Mouse (Mus musculus) gastrocnemius, postnatal 36 days (tissue): ENCODE data around the gene Cracr2b. TPM values are rescaled to one million over a fixed set of nuclear protein-coding genes. Genes with fewer than 3 reads are reported as not detected.

ENCODE experiments used
- DNase-seq, 2 experiments: peaks; one replicate each; pipeline ENCODE4 v3.0.0; 2022
- intact Hi-C: fragments of 180-260 bp; cut with DNase I; formaldehyde crosslinking; loops from one replicate; pipeline ENCODE4 v1.15.1; 2025
- long read RNA-seq, 2 experiments: library from polyadenylated mRNA; stranded (forward); transcript quantifications; one replicate each; pipeline ENCODE4 v2.0.0; 2021
- total RNA-seq, 2 experiments: library from RNA; stranded (reverse); gene quantifications; 2 replicates each; pipeline ENCODE4 v1.2.3; 2021

Gene Cracr2b
- 1 to 10 TPM; 6.3 to 7.4 TPM for total RNA-seq
- long read RNA-seq, experiment 1, partial matches to known transcripts = 3 of 4 reads
- long read RNA-seq, experiment 1, other reads (novel, unspliced or antisense) = 1 of 4 reads
- long read RNA-seq, experiment 2, partial matches to known transcripts = 6 of 11 reads
- long read RNA-seq, experiment 2, other reads (novel, unspliced or antisense) = 5 of 11 reads

- intact Hi-C loops = no loop called here
- DNase-seq = peak in 1 of 2 experiments; percentile 29
These were observed at the start of gene Cracr2b for GRCm38 (mm10) chr7:141460391-141461113. Gene Cracr2b, plus strand, starts transcription at chr7:141461094.

GRCm38 (mm10) chr7:141411667-141412066 is 49.2 kb upstream of the Cracr2b start:
- DNase-seq = no peak
- intact Hi-C loops = no loop called here

GRCm38 (mm10) chr7:141413331-141413730 is 47.6 kb upstream of the Cracr2b start:
- intact Hi-C loops = no loop called here
- no peak for DNase-seq

DNA sequence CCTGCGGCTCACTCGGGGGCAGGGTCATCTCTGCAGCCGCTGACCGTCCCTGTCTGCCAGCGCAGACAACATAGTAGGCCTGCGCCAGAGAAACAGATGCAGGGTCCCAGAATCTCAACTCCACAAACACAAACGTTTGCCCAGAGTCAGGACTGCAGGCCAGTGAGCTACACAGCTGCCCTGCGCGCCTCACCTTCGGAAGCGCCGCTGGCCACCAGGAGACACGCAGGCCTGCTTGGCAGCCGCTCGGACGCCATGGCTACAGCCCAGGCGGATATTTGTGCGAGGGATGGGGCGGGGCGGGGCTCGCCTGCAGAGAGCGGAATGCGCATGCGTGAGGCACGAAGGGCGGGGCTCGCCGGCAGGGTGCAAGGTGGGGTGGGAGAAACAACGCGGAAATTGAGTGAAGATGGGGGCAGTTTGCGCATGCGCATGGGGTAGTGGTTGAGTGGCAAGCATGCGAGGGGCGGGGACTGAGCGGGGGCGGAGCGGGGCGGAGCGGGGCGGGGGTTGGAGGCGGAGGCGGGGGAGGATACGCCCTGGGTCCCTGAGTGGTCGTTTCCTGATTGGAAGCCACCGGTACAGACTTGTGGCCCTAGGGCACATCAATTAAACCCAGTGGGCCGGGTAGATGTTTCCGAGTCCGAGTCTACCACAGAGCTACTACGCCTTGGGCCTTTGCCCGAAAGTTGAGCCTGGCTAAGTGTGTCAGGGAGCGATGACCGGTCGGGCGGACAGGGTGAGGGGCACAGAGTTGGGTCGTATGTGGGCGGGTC is 46.9 kb upstream of the Cracr2b start, which contains the start of gene Gatd1:
Gene Gatd1 (minus strand): TSS at position 328 of the 776 bp plus-strand sequence.
- intact Hi-C loops = no loop called here
- DNase-seq = peak; percentile 98 to 100

DNA sequence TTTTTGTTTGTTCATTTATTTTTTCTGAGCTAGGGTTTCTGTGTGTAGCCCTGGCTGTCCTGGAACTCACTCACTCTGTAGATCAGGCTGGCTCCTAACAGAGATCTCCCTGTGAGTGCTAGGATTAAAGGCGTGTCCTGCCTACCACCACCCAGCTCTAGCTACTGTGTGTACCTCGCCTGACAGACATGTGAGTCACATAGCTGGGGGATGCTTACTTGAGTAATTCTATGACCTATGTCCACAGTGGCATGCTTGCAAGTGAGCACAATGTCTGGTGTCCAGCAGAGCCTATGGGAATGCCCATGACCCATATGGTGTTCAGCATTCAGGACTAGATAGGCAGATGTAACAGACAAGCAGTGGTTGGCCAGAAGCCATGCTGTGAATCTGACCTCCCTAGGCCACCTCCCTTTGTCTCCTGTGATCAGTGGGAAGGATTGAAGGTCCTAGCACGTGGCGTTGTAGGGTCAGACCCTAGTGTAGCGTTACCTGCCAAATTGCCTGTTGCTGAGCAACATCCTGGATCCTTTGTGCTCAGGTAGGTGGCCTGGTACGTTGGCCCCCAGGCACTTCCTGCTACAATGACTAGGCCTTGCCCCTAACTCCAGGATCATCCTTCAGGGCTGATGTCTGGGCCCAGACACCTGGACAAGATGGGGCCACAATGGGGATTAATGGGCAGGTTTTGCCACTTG is 44.6 kb upstream of the Cracr2b start:
- intact Hi-C loops = no loop called here
- DNase-seq = no peak

DNA sequence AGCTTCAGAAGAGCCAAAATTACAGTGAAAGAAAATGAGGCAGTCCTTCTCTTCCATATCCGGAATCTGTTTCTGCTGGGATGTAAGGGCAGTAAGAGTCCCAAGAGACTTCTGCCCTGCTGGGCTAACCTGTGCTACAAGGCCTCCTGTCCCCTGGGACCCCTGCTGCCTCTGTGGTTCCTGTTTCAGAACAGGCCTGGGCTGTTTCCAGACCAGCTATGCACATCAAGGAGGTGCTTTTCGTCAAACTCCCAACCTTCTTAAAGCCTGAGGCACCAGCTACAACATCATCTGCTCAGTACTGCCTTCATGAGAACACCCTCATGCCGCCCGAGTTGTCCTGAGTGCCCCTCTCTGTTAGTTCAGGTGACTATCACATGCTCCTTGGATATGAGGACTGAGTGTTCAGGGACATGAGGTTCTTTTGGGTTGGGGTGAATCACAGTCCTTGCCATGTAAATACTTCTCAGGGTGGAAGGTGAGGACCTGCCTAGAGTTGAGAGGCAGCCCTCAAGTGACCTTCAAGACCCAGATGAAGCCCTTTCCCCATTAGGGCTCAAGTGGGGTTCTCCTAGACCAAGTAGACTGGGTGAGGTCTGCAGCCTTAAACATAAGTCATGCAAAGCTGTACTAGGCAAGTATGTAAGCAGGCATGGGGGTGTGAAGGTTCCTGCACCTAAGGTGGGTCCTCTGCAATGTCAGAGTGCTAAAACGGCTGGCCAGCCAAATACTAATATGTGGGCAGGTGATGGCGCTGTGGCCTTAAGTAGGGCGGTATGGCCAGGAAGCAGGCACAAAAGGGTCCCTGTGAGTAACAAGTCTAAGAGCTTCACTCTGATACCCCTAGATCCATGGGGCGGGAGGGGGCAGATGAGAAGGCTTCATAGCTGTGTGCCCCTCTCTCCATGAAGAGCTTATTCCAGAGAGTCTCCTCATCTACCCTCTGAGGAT is 42.9 kb upstream of the Cracr2b start:
- intact Hi-C loops = no loop called here
- no peak for DNase-seq

- intact Hi-C loops = no loop called here
- DNase-seq = peak in 1 of 2 experiments; percentile 7
These were observed 41.9 kb upstream of the Cracr2b start for GRCm38 (mm10) chr7:141418970-141419369.

- intact Hi-C loops = no loop called here
- DNase-seq = no peak
These were observed 40.7 kb upstream of the Cracr2b start for GRCm38 (mm10) chr7:141420030-141420702.

DNA sequence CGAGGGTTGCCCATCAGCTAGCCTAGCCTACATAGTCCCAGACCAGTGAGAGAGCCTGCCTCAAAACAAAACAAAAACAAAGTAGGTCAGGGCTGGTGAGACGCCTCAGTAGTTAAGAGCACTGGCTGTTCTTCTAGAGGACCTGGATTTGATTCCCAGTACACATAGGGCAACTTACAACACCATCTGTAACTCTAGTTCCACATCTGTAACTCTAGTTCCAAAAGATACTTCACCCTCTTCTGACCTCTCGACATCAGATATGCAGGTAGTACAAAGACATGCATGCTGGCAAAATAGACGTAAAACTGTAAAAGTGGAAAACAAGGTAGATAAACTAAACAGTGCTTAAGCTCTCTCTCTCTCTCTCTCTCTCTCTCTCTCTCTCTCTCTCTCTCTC is 37.1 kb upstream of the Cracr2b start:
- intact Hi-C loops = no loop called here
- no peak for DNase-seq

- no peak for DNase-seq
- intact Hi-C loops = no loop called here
These were observed 33.8 kb upstream of the Cracr2b start for GRCm38 (mm10) chr7:141426948-141427730.

DNA sequence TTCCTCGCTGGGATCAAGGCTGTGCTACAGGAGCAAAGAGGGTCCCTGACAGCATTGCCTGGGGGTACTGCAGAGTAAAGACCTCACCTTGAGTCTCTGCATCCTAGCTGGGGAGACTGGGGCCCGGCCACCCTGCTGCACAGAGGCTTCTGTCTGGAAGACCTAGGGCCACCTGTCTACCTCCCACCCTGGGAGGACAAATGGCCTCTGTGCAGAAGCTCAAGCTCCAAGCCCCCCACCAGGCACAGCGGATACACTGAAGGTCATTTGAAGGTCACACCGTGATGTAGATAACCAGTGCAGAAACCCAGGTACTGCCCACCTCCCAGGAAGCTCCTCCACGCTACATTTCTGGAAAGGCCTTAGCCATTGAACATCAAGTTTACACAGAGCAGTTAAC is 32.2 kb upstream of the Cracr2b start:
- intact Hi-C loops = no loop called here
- DNase-seq = no peak

- intact Hi-C loops = no loop called here
- no peak for DNase-seq
These were observed 31.6 kb upstream of the Cracr2b start, which contains the start of gene Cend1 for GRCm38 (mm10) chr7:141429310-141429709. Gene Cend1, minus strand, starts transcription at chr7:141429491.

GRCm38 (mm10) chr7:141429840-141430584 is 30.9 kb upstream of the Cracr2b start:
- no peak for DNase-seq
- intact Hi-C loops = no loop called here

GRCm38 (mm10) chr7:141430585-141431240 is 30.2 kb upstream of the Cracr2b start:
- intact Hi-C loops = no loop called here
- no peak for DNase-seq

DNA sequence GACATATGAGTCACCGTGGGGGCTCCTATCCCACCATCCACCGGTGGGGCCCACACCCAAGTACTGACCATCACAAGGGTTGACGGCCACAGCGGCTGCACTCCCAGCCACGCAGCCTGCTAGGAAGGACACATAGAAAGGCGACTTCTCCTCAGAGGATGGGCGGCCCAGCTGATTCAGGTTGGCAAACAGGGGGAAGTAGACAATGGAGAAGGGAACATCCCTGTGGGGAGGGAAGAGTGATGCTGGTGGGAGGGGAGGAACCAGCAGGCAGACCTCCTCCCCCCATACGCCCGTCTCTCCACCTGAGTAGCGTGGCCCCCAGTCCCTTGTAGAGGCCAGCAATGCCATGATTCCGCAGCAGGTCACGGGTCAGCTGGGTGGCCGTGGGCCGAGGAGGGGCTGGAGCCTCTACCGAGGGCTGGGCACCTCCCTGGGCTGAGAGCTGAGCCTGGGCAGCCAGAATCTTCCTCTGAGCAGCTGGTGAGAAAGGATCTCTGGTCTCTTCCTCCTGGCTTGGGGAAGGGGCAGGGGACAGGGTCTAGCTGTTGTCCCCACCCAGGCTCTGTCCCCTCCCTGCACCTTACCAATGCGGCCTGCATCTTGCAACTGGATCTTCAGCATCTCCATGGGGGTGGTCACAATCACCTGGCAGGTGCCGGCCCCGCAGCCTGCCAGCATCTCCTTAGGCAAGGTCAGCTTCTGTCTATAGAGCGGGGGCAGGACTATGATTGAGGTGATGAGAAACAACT is 29.3 kb upstream of the Cracr2b start:
- no peak for DNase-seq
- intact Hi-C loops = no loop called here

GRCm38 (mm10) chr7:141432186-141432611 is 28.7 kb upstream of the Cracr2b start:
- intact Hi-C loops = no loop called here
- no peak for DNase-seq
